Mouse (Mus musculus) colon, adult 2 months (tissue): ENCODE results near the gene Epn1. TPM values are rescaled to one million over a fixed set of nuclear protein-coding genes. Genes with fewer than 3 reads are reported as not detected.

ENCODE experiments used
- polyA plus RNA-seq: library from polyadenylated mRNA; depleted of rRNA; stranded (reverse); fragments of >200 nt; gene quantifications from 2 replicates; pipeline ENCODE4 v1.2.3, GENCODE M21; 2012; rRNA removed

The Epn1 gene
- 351 and 358 TPM in 2 replicates for polyA plus RNA-seq

DNA sequence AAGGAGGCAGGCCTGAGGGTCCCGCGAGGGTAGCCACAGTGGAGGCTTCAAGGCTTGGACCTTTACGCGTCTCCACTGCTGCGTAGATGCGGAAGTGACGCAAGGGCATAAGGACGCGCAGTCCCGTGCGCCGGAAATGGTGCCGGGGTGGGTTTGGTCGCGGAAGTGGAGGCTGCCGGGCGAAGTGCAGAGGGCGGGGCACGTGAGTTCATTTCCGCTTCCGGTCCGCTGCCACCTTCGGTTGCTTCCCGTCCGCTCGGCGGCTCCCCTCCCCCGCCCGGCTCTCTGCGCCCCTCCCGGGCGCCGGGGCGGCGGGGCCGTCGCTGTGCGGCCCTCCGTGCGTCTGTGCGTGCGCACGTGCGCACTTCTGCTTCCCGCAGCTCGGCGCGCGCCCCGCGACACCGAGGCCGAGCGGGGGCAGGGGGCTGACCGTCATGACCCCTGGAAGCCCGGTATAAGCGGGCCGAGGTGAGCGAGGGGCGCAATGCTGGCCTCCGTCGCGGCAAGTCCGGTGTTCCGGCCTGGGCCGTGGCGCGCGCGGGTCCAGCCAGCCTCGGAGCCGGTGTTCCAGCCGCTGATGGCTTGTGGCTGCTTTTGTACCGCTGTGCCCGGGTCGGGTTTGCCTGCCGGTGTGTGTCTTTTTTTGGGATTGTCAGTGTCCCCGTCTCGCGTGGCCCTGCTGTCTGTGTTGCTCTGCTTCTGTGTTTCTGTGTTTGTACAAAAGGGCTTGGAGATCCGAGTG lies at the start of gene Epn1:
TSS of gene Epn1 (plus strand) at position 226 of the 742 bp plus-strand sequence.

DNA sequence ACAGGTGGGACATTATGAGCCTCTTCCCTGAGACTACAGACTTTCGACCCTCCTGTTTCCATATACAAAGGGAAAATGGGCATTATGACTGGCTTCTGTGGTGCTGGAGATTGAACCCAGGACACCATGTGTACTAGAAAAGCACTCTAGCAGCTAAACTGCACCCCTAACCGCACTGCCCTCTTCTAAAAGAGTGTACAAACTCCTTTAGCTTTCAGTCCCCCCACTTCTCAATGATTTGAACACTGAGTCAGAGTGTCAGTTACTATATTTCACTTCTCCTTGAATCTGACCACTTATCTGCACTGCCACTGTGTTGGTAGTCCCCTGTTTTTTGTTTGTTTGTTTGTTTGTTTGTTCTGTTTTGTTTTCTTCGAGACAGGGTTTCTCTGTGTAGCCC lies 46.2 kb upstream of the Epn1 start, which contains the start of gene 4632433K11Rik:
TSS of gene 4632433K11Rik (plus strand) at position 301 of the 400 bp plus-strand sequence.

GRCm38 (mm10) chr7:5038109-5038732 lies 41.8 kb upstream of the Epn1 start, which contains the start of gene Zfp784:
Gene Zfp784, minus strand, starts transcription at chr7:5038446.

GRCm38 (mm10) chr7:5051193-5052192 lies 28.5 kb upstream of the Epn1 start, which contains the start of gene Zfp580:
Gene Zfp580, plus strand, starts transcription at chr7:5051538.

DNA sequence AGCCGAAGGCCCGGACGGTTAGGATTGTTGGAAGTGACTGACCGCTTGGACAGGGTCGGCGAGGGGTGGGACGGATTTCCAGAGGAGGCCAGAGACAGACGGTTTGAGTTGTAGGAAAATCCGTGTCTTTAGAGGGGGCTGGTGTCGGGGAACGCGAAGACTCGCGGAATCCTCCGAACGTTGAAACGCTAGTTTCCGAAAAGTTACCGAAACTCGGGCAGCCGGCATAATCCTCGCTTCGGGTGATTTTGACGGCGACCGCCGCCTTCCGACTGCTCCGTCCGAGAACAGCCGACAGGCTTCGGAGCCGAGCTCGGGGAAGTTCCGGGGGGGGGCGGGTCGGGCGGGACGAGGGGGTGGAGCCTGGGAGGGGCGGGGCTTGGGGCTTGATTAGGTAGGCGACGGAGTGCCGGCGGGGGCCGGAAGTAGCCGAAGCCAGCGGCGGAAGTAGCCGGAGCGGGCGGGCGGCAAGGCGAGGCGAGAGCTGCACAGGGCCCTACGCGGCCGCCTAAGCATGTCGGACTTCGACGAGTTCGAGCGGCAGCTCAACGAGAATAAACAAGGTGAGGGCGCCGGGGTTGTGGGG lies 18.2 kb upstream of the Epn1 start, which contains the start of gene U2af2:
TSS of gene U2af2 (plus strand) at position 370 of the 586 bp plus-strand sequence.

GRCm38 (mm10) chr7:5116850-5117249 lies 36.8 kb downstream of the Epn1 start, which contains the start of gene Rfpl4:
Gene Rfpl4, minus strand, starts transcription at chr7:5116950.

DNA sequence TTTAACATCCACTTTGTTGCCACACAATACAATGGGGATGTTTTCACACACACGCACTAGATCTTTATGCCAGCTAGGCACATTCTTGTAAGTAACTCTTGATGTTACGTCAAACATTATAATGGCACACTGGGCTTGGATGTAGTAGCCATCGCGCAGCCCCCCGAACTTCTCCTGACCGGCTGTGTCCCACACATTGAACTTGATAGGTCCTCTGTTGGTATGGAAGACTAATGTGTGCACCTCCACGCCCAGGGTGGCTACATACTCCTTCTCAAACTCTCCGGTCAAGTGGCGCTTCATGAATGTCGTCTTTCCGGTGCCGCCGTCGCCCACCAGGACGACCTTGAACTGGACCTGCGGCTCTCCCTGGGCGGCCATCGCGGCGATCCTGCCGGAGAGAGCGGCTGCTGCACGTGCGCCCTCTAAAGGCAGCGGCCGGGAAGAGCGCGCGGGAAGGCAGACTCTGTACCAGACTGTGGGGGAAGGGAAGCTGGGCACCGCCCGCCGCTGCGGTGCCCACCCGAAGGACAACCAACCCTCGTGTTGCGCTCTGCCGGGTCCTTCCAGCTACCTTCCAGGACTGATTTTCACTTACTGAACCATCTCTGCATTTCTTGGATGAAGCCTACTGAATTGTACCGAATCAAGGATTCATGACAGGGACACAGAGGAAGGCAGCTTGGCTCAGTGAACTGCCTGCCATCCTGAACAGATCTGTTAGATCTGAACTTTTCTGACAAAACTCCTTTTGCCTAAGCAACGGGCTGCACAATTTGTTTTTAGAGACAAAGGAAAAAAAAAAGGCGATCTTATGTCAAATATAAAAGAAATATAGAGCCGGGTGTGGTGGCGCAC lies 45.7 kb downstream of the Epn1 start, which contains the start of gene Rasl2-9:
TSS of gene Rasl2-9 (minus strand) at position 402 of the 858 bp plus-strand sequence.

Other genes starting within 250 kb of the Epn1 start
- 2.0 and 2.8 TPM in 2 replicates for gene Shisa7, start 235.5 kb upstream of the Epn1 start, polyA plus RNA-seq
- 40.8 and 52.6 TPM in 2 replicates for gene Isoc2b, start 210.0 kb upstream of the Epn1 start, polyA plus RNA-seq
- 18.6 and 21.4 TPM in 2 replicates for gene Isoc2a, start 203.1 kb upstream of the Epn1 start, polyA plus RNA-seq
- 0.08 TPM in 1 of 2 replicates, not detected in the other for gene Gm36210, start 173.7 kb upstream of the Epn1 start, polyA plus RNA-seq
- gene Zfp628, start 165.0 kb upstream of the Epn1 start, polyA plus RNA-seq = 31.6 and 31.7 TPM in 2 replicates
- 16.0 and 18.1 TPM in 2 replicates for gene Nat14, start 158.2 kb upstream of the Epn1 start, polyA plus RNA-seq
- 12.0 and 12.4 TPM in 2 replicates for gene Ssc5d, start 154.4 kb upstream of the Epn1 start, polyA plus RNA-seq
- gene Sbk2, start 115.8 kb upstream of the Epn1 start, polyA plus RNA-seq = 0.09 and 0.30 TPM in 2 replicates
- gene Sbk3, start 109.1 kb upstream of the Epn1 start, polyA plus RNA-seq = 0.28 TPM in 1 of 2 replicates, not detected in the other
- 60.1 and 63.9 TPM in 2 replicates for gene Zfp579, start 84.1 kb upstream of the Epn1 start, polyA plus RNA-seq
- gene Zfp524, start 65.8 kb upstream of the Epn1 start, polyA plus RNA-seq = 58.6 and 61.0 TPM in 2 replicates
- gene Fiz1, start 65.5 kb upstream of the Epn1 start, polyA plus RNA-seq = 35.6 and 36.3 TPM in 2 replicates
- gene Gm44973, start 64.7 kb upstream of the Epn1 start, polyA plus RNA-seq = 0.35 TPM in 1 of 2 replicates, not detected in the other
- gene Zfp865, start 59.9 kb upstream of the Epn1 start, polyA plus RNA-seq = 37.3 and 43.2 TPM in 2 replicates
- 3.0 and 3.6 TPM in 2 replicates for gene Ccdc106, start 59.7 kb upstream of the Epn1 start, polyA plus RNA-seq
- not detected in 2 replicates for gene 4632433K11Rik, start 46.1 kb upstream of the Epn1 start, polyA plus RNA-seq
- 6.4 and 8.7 TPM in 2 replicates for gene Zfp784, start 41.8 kb upstream of the Epn1 start, polyA plus RNA-seq
- gene Zfp580, start 28.7 kb upstream of the Epn1 start, polyA plus RNA-seq = 15.7 and 17.3 TPM in 2 replicates
- 136 and 150 TPM in 2 replicates for gene U2af2, start 18.1 kb upstream of the Epn1 start, polyA plus RNA-seq
- gene Rfpl4, start 36.7 kb downstream of the Epn1 start, polyA plus RNA-seq = not detected in 2 replicates
- gene Rasl2-9, start 45.7 kb downstream of the Epn1 start, polyA plus RNA-seq = 0.22 and 0.27 TPM in 2 replicates
- not detected in 2 replicates for gene Vmn1r55, start 69.4 kb downstream of the Epn1 start, polyA plus RNA-seq
- not detected in 2 replicates for gene Vmn1r56, start 116.5 kb downstream of the Epn1 start, polyA plus RNA-seq
- gene Vmn1r57, start 138.3 kb downstream of the Epn1 start, polyA plus RNA-seq = not detected in 2 replicates